18 mouse cellular contexts compared by ENCODE assay signal in genomic region chr7:34957138-34957537, GRCm38 (mm10). TPM values are rescaled to one million over a fixed set of nuclear protein-coding genes. Genes with fewer than 3 reads are reported as not detected.
DNase-seq lines count a peak whose midpoint lies in the region; ATAC-seq and TF ChIP-seq lines count a peak whose summit lies in the region.
"Had no signal": no experiment of that assay in that cellular context is flagged by ENCODE, and none has a peak within 500 bp of the region (broad histone marks: within the 10 kb centered on the region; RNA-seq: fewer than 3 reads in every experiment).

No protein-coding gene starts in this region.

- WGBS in olfactory bulb, adult 2 months = 52% methylated on average over 8 of the region's 8 CpGs

- peaks cover 8% of the 10 kb centered on the region for H3K4me1 ChIP-seq in olfactory bulb, adult 2 months (ENCODE audit: control insufficient read depth, insufficient read depth, low read length)

- intact Hi-C loops in left cerebral cortex, postnatal 36 days (cut with DNase I) = no loop called here

- H3K27ac ChIP-seq in olfactory bulb, adult 2 months (ENCODE audit: insufficient read depth, low read depth, low read length) = 0 out of 2 replicates have a peak overlapping the region, but pooled peaks have one; percentile 24
- H3K27ac ChIP-seq: embryonic facial prominence, embryonic 13.5 days; forebrain, embryonic 13.5 days; gastrocnemius, adult 2 months; hindbrain, embryonic 15.5 days had no signal

- no peak for TF ChIP-seq POLR2A in olfactory bulb, adult 2 months (IDR thresholded peaks at IDR 0.05; ENCODE audit: insufficient read depth, low read depth, low read length)

- TF ChIP-seq CTCF in olfactory bulb, adult 2 months (IDR thresholded peaks at IDR 0.05; ENCODE audit: insufficient read depth, low read depth, low read length) = no peak

- no peak for DNase-seq in frontal cortex, postnatal 10 days (ENCODE audit: low spot score in 2 of 2)
- DNase-seq in left cerebral cortex, postnatal 36 days (ENCODE audit: low spot score in 2 of 2) = peak; percentile 22 to 30
- no peak for DNase-seq in left cerebral cortex, adult 11 months (ENCODE audit: low spot score)
- peak; percentile 36 for DNase-seq in right cerebral cortex, adult 18-20 months
- DNase-seq in right cerebral cortex, postnatal 4 days = no peak
- no peak for DNase-seq in heart, postnatal 4 days
- DNase-seq: adrenal gland, postnatal 10 days; cerebellum, adult 11-12 months; cerebellum, adult 9-10 months; cerebellum, postnatal 25 days; gastrocnemius, adult 2 months; gastrocnemius, postnatal 25 days had no signal

- ATAC-seq in frontal cortex, adult (ENCODE audit: low TSS enrichment) = peak; percentile 83
- ATAC-seq: forebrain, embryonic 13.5 days had no signal

- H3K4me3 ChIP-seq in olfactory bulb, adult 2 months (ENCODE audit: insufficient read depth, low read depth, low read length) = no peak overlapping the region
- H3K4me3 ChIP-seq: embryonic facial prominence, embryonic 13.5 days; forebrain, embryonic 13.5 days; gastrocnemius, adult 2 months; heart, embryonic 12.5 days; hindbrain, embryonic 15.5 days had no signal

RNA-seq across cellular contexts. Expression of gene Pepd, which starts 45.0 kb away (rescaled TPM):
- total RNA-seq in left cerebral cortex, postnatal 36 days (2021) = 10 to 100 TPM; 29.5 to 31.3 TPM
- polyA plus RNA-seq in olfactory bulb, adult 2 months (2012; ENCODE audit: insufficient read depth, insufficient read length, low replicate concordance, missing spikeins) = not detected in 2 replicates
- 10 to 100 TPM; 24.4 to 26.9 TPM for total RNA-seq in heart, postnatal 4 days (2021)

Comparison
In these comparisons a context has a peak if more than half of its experiments do, and no peak if none do; other contexts are left out.
1. DNase-seq: peak in left cerebral cortex, postnatal 36 days (2 of 2) and right cerebral cortex, adult 18-20 months (single experiment); none in frontal cortex, postnatal 10 days (0 of 2), left cerebral cortex, adult 11 months (single experiment), right cerebral cortex, postnatal 4 days (single experiment) and heart, postnatal 4 days (single experiment).